Mouse (Mus musculus): Measurements from ENCODE around the gene Rfc2.

DNA sequence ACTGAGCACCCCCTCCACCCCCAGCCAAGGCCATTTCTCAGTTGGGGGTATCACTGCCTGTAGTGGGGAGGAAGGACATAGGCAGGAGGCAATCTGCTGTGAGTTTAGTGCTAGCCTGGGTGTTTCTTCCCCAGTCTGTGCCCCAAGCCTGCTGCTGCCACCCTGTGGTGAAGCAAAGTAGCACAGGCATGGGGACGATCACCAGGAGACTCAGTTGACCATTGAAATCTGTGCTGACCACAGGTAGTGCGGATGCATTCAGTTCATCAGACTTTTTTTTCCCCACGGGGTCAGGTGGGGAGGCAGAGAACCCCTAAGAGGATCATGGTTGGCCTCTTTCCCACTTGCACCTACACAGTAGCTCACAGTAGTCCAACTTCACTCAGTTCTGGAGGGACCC, 35.9 kb downstream of the Rfc2 start:
- TF ChIP-seq POLR2A (IDR thresholded peaks at IDR 0.05; ENCODE audit: extremely low read depth, insufficient read depth, low read length) (no peak), CTCF (IDR thresholded peaks at IDR 0.05; ENCODE audit: extremely low read depth, insufficient read depth, low read length) (peak; percentile 93)

Measured in cortical plate, adult 2 months (tissue).